ENCODE assay signal across 16 mouse cellular contexts in genomic region chr17:87314121-87314520, GRCm38 (mm10). TPM values are rescaled to one million over a fixed set of nuclear protein-coding genes. Genes with fewer than 3 reads are reported as not detected.
DNase-seq lines count a peak whose midpoint lies in the region; ATAC-seq and TF ChIP-seq lines count a peak whose summit lies in the region.
"Had no signal": no experiment of that assay in that cellular context is flagged by ENCODE, and none has a peak within 500 bp of the region (broad histone marks: within the 10 kb centered on the region; RNA-seq: fewer than 3 reads in every experiment).

No protein-coding gene starts in this region.

- H3K36me3 ChIP-seq in neural tube, embryonic 12.5 days: no peaks in the 10 kb centered on the region
- H3K36me3 ChIP-seq in stomach, postnatal 0 days (ENCODE audit: control insufficient read depth, insufficient read depth, low read length): no peaks in the 10 kb centered on the region
- H3K36me3 ChIP-seq: heart, embryonic 13.5 days; midbrain, embryonic 13.5 days had no signal

- no peak for TF ChIP-seq EP300 in stomach, postnatal 0 days (optimal IDR thresholded peaks at IDR 0.05)

- peaks cover 8% of the 10 kb centered on the region for H3K4me1 ChIP-seq in neural tube, embryonic 12.5 days
- H3K4me1 ChIP-seq in stomach, postnatal 0 days (replicated peaks; ENCODE audit: control insufficient read depth, insufficient read depth): peaks cover 10% of the 10 kb centered on the region

- no peak for DNase-seq in gastrocnemius, adult 2 months
- DNase-seq in gastrocnemius, adult 8-10 months (ENCODE audit: low spot score in 2 of 2): no peak
- DNase-seq in neural tube, embryonic 10.5 days (ENCODE audit: extremely low spot score, low spot score): no peak
- no peak for DNase-seq in stomach, postnatal 0 days (ENCODE audit: low spot score)
- DNase-seq in left cerebral cortex, adult 11 months (ENCODE audit: low spot score): no peak
- DNase-seq: heart, postnatal 10 days; layer of hippocampus, adult 9-11 months; right cerebral cortex, postnatal 25 days had no signal

- H3K9ac ChIP-seq in neural tube, embryonic 12.5 days: no peak overlapping the region
- H3K9ac ChIP-seq in stomach, postnatal 0 days (ENCODE audit: low read length): peak overlapping the region; percentile 27; the same call in 1 of the 2 replicates
- H3K9ac ChIP-seq: forebrain, embryonic 13.5 days; liver, embryonic 13.5 days; midbrain, embryonic 13.5 days had no signal

- no peak for TF ChIP-seq CTCF in gastrocnemius, adult 2 months (IDR thresholded peaks at IDR 0.05)
- no peak for TF ChIP-seq CTCF in stomach, postnatal 0 days (IDR thresholded peaks at IDR 0.05; ENCODE audit: low read depth)

- ATAC-seq in neural tube, embryonic 12.5 days (ENCODE audit: low FRiP score, low read depth): 0 out of 2 replicates have a peak, but pooled peaks have one; percentile 2
- 0 out of 2 replicates have a peak, but pooled peaks have one; percentile 13 for ATAC-seq in erythroblast, adult 5-6 weeks (replicated peaks; ENCODE audit: low FRiP score, poor library complexity, severe bottlenecking)
- no peak for ATAC-seq in stomach, postnatal 0 days (ENCODE audit: low FRiP score, low TSS enrichment)

- H3K9me3 ChIP-seq in neural tube, embryonic 12.5 days: no peaks in the 10 kb centered on the region
- no peaks in the 10 kb centered on the region for H3K9me3 ChIP-seq in stomach, postnatal 0 days (ENCODE audit: control insufficient read depth, low read length)
- H3K9me3 ChIP-seq: forebrain, embryonic 13.5 days; heart, embryonic 13.5 days; liver, embryonic 13.5 days; midbrain, embryonic 13.5 days had no signal

- 81% methylated on average over 8 of the region's 8 CpGs for WGBS in neural tube, embryonic 12.5 days
- 70% methylated on average over 8 of the region's 8 CpGs for WGBS in stomach, postnatal 0 days

- no peak overlapping the region for H3K4me3 ChIP-seq in gastrocnemius, adult 2 months
- H3K4me3 ChIP-seq in neural tube, embryonic 12.5 days: no peak overlapping the region
- no peak overlapping the region for H3K4me3 ChIP-seq in stomach, postnatal 0 days (ENCODE audit: low read depth, low read length)
- H3K4me3 ChIP-seq: forebrain, embryonic 13.5 days; heart, adult 2 months; heart, embryonic 13.5 days; liver, embryonic 13.5 days; midbrain, embryonic 13.5 days had no signal

- no peaks in the 10 kb centered on the region for H3K27me3 ChIP-seq in neural tube, embryonic 12.5 days (replicated peaks)
- no peaks in the 10 kb centered on the region for H3K27me3 ChIP-seq in stomach, postnatal 0 days (ENCODE audit: control insufficient read depth, insufficient read depth, low read length)
- H3K27me3 ChIP-seq: forebrain, embryonic 13.5 days; liver, embryonic 13.5 days; midbrain, embryonic 13.5 days had no signal

- peak overlapping the region; percentile 88 for H3K27ac ChIP-seq in gastrocnemius, adult 2 months
- no peak overlapping the region for H3K27ac ChIP-seq in neural tube, embryonic 12.5 days
- peak overlapping the region; percentile 13; the same call in 1 of the 2 replicates for H3K27ac ChIP-seq in stomach, postnatal 0 days (replicated peaks)
- H3K27ac ChIP-seq: heart, embryonic 13.5 days; liver, embryonic 13.5 days; macrophage; midbrain, embryonic 13.5 days had no signal

- intact Hi-C loops in gastrocnemius, adult 2 months (cut with DNase I): loop anchor here (2.0 to 10.0 kb wide), 3 partner anchors 133 to 351 kb away; partner anchors contain the start of gene Calm2

- no peak overlapping the region for H3K4me2 ChIP-seq in neural tube, embryonic 12.5 days (replicated peaks)
- no peak overlapping the region for H3K4me2 ChIP-seq in stomach, postnatal 0 days (replicated peaks; ENCODE audit: low read depth)
- H3K4me2 ChIP-seq: liver, embryonic 13.5 days had no signal

RNA-seq across cellular contexts. Expression of gene Ttc7, which starts 31.4 kb away (rescaled TPM):
- 10 to 100 TPM in 1 of 2 experiments, 1 to 10 TPM in 1; 8.9 to 15.9 TPM for total RNA-seq in gastrocnemius, adult 2 months (2021)
- 1 to 10 TPM; 8.2 to 9.4 (median 9.1) TPM for total RNA-seq in gastrocnemius, adult 8-10 months (2022)
- 5.1 and 5.9 TPM in 2 replicates for polyA plus RNA-seq in neural tube, embryonic 12.5 days (2016; fragmentation: Nextera tagmentation; extraction: Ambion mirVana)
- 17.9 and 19.0 TPM in 2 replicates for total RNA-seq in erythroblast, adult 5-6 weeks (2015; ENCODE audit: low replicate concordance)
- 16.3 and 35.7 TPM in 2 replicates for total RNA-seq in erythroblast, adult 5-6 weeks (2017; ENCODE audit: low replicate concordance)
- 19.9 and 21.2 TPM in 2 replicates for polyA plus RNA-seq in stomach, postnatal 0 days (2015; fragmentation: Nextera tagmentation; extraction: Ambion mirVana)

RNA-seq across cellular contexts. Expression of gene Mcfd2, which starts 48.4 kb away (rescaled TPM):
- 10 to 100 TPM; 23.7 to 29.7 TPM for total RNA-seq in gastrocnemius, adult 2 months (2021)
- 10 to 100 TPM; 21.3 to 23.9 (median 23.1) TPM for total RNA-seq in gastrocnemius, adult 8-10 months (2022)
- 53.0 and 55.7 TPM in 2 replicates for polyA plus RNA-seq in neural tube, embryonic 12.5 days (2016; fragmentation: Nextera tagmentation; extraction: Ambion mirVana)
- 7.5 and 14.2 TPM in 2 replicates for total RNA-seq in erythroblast, adult 5-6 weeks (2015; ENCODE audit: low replicate concordance)
- total RNA-seq in erythroblast, adult 5-6 weeks (2017; ENCODE audit: low replicate concordance): 12.3 and 15.8 TPM in 2 replicates
- 80.4 and 84.4 TPM in 2 replicates for polyA plus RNA-seq in stomach, postnatal 0 days (2015; fragmentation: Nextera tagmentation; extraction: Ambion mirVana)
